Mouse (Mus musculus): ENCODE measurements at regions not wholly inside any gene's neighbourhood (a gene's known extent, or its start where the extent isn't known, plus 50 kb on each side); places are given as distances from the start of the nearest gene placed in this dataset.

DNA sequence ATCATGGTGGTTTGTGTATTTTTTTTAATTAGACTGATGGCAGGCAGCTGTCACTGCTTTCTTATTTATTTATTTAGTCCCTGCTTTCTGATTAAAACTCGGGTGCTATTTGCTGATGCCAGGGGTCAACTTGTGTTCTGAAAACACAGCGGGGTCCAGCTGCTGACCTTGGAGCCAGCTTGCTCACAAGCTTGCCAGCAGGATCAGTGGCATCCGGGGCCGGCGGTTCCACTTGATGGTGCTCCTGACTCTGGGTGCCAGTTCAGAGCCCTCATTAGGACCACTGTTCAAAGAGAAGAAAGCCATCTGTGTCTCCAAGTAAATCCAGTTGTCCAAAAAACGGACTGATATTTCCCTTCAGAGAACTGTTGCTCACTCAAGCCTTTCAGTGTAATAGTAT lies 57.2 kb upstream of the Podxl start:
- in situ Hi-C loops (cut with MboI; ENCODE audit: low sequenced_read_pairs): no loop called here

DNA sequence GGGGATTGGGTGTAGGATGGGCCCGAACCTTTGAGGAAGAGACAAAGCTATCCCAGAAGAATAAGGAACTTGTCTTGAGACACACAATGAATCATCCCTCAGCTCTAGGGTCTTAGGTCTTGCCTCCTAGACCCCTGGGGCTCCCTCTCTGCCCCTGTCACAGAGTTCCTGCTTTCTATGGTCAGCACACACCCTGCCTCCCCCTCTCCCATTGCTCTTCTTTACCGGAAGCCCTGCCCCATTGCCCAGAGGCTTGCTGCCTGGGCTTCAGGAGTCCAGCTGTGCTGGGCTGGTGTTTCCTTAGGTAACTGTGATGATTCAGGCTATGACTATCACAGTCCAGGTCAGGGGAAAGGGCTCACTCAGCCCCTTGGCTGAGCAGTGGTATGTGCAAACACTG lies 55.1 kb upstream of the Podxl start:
- in situ Hi-C loops (cut with MboI; ENCODE audit: low sequenced_read_pairs): no loop called here

DNA sequence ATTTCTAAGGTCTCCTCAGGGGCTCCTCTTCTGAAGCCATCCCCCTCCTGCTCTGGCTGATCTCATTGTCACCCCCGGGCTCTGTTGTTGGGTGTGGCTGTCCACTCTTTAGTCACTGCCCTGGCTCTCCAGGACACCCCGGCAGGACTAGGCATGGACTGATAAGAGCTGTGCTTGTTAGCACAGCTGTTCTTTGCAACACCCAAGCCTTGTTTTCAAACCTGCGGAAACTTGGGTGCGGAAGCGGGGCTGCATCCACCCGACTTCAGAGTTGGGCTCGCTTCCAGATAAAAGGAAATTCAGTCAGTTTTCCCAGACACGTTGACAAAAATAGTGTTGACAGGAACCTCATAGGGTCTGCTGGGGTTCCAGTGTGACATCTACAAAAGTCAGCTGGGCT lies 53.6 kb upstream of the Podxl start:
- in situ Hi-C loops (cut with MboI; ENCODE audit: low sequenced_read_pairs): no loop called here

DNA sequence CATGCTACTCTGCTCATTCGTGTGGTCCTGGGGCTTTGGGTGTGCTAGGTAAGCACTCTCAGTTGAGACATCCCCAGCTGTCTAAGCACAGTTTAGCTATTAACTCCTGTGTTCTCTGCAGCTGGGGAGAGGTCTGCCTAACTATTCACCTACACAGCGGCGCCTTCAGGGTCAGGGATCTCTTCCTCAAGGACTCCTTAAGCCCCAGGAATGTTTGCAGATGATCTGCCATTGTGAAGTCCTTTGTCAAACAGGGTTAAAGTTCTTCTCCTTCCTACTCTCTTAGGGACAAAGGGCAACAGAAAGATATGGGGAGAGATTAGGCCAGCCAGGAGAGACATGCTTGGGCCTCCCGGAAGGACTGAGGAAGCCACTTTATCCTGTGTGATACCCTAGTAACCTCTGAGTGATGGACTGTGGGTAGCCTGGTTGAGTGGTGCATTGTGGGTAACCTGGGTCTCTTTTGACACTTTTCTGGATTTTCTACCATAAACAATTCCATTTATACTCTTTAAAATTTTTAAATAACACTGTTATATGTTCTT lies 51.7 kb upstream of the Podxl start:
- in situ Hi-C loops (cut with MboI; ENCODE audit: low sequenced_read_pairs): no loop called here

DNA sequence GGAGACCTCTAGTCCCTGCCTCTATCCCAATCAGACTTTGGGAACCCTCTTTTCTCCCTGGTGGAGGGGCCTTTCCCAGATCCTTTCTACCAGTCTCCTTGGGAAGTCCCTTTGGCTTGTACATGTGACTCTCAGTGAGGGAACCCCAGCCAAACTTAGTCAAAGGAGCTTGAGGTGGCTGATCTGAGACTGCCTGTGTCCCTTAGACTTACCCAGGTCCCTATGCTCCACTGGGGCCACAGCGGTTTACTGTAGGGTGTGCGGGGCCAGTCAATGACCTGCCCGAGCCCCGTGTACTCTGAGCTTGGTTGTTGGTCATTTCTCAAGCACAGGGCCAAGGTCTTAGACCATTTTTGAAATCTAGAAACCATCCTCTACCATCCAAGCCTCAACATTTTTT lies 50.8 kb upstream of the Podxl start:
- in situ Hi-C loops (cut with MboI; ENCODE audit: low sequenced_read_pairs): no loop called here

DNA sequence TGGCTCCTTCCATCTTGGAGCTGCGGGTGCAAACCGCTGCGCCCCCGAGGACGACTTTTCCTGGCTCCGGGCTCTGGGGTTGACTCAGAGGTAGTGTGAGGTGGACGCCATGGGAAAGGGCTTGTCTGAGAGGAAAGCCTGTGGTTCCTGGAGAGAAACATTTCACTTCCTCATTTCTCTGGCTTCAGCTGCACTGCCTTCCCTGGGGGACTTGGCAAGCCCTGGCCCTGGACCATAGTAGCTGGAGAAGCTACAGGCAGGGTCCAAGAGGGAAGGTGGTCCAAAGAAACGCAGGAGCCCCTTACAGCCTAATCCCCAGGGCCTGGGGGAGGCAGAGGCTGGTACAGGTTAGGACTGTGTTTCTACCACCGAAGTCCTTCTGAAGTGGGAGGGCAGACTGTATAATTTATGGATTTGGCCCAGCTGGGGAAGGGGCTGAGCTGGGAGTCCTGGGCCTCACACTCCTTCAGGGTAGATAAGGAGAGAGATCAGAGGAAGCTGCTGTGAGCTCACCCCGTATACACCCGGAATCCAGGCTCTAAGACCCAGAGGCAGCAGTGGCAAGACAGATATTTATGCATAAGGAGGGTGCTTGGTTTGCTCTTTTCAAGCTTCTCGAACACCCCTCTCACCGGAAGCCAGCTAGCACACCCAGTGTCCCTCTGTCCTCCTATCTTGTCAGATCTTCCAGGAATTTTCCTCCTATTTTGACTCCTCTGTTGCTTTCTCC lies 50.0 kb upstream of the Podxl start:
- in situ Hi-C loops (cut with MboI; ENCODE audit: low sequenced_read_pairs): no loop called here

All from CH12F3 (cell line).